Mouse (Mus musculus) liver, postnatal 0 days (tissue): ENCODE results near the gene Tmem132e. TPM values are rescaled to one million over a fixed set of nuclear protein-coding genes. Genes with fewer than 3 reads are reported as not detected.

Experiments used
- ATAC-seq: fragments of 200-750 bp; cut with Nextera tagmentation; 2 replicates; pipeline ENCODE4 v1.8.0; 2017; ENCODE audit warnings: mild to moderate bottlenecking, moderate library complexity
- DNase-seq: peaks from one replicate; pipeline ENCODE4 v3.0.0-alpha.2; 2016
- H3K27ac ChIP-seq: fragments of 300-500 bp; sonication (generic); 2 replicates; pipeline ENCODE4 v1.5.1; 2014; ENCODE audit warnings: antibody characterized with exemption, moderate library complexity, mild to moderate bottlenecking, low read depth
- H3K27me3 ChIP-seq: fragments of 300-500 bp; sonication (generic); 2 replicates; pipeline ENCODE4 v1.6.1; 2014; ENCODE audit warnings: low read length, control low read depth, mixed read lengths; ENCODE audit not compliant: insufficient read depth
- H3K36me3 ChIP-seq: fragments of 300-500 bp; sonication (generic); replicated peaks from 2 replicates; pipeline ENCODE4 v1.6.1; 2014; ENCODE audit warnings: mild to moderate bottlenecking, control low read depth, low read length, moderate library complexity, mixed read lengths; ENCODE audit not compliant: insufficient read depth
- H3K4me1 ChIP-seq: fragments of 300-500 bp; sonication (generic); 2 replicates; pipeline ENCODE4 v1.6.1; 2014; ENCODE audit warnings: antibody characterized with exemption, mild to moderate bottlenecking, control low read depth; ENCODE audit not compliant: insufficient read depth
- H3K4me2 ChIP-seq: fragments of 300-500 bp; sonication (generic); 2 replicates; pipeline ENCODE4 v1.6.1; 2014; ENCODE audit warnings: low read depth, mild to moderate bottlenecking, low read length, moderate library complexity, mixed read lengths
- H3K4me3 ChIP-seq: fragments of 300-500 bp; sonication (generic); 2 replicates; pipeline ENCODE4 v1.5.1; 2014; ENCODE audit warnings: low read depth, low read length
- H3K9ac ChIP-seq: fragments of 300-500 bp; sonication (generic); replicated peaks from 2 replicates; pipeline ENCODE4 v1.6.1; 2014; ENCODE audit warnings: mild to moderate bottlenecking, moderate library complexity
- H3K9me3 ChIP-seq: fragments of 300-500 bp; sonication (generic); 2 replicates; pipeline ENCODE4 v1.6.1; 2016; ENCODE audit warnings: mild to moderate bottlenecking, control low read depth, low read length, mixed read lengths
- CTCF ChIP-seq: sonication (generic); IDR thresholded peaks from 2 replicates; pipeline ENCODE4 v1.5.1; 2016; ENCODE audit warnings: antibody characterized with exemption, low read depth
- EP300 ChIP-seq: IDR thresholded peaks from 2 replicates; pipeline ENCODE4 v1.6.1; 2016; ENCODE audit warnings: antibody characterized with exemption, low read depth, mild to moderate bottlenecking
- WGBS: fragments of 180-500 bp; shearing (Covaris S2); extraction: QIAGEN DNeasy Blood & Tissue Kit; methylation state at CpG from one replicate; pipeline ENCODE4 v1.1.7; 2014; ENCODE audit not compliant: insufficient replicate concordance; 5-methylcytosine and 5-hydroxymethylcytosine counted together
- polyA plus RNA-seq: library from polyadenylated mRNA; unstranded; fragments of >200 nt; fragmentation: Nextera tagmentation; extraction: Ambion mirVana; gene quantifications from 2 replicates; pipeline ENCODE4 v1.2.1, GENCODE M21; 2015

Tmem132e gene
- polyA plus RNA-seq, 1 experiment from 2014 or later: 0.40 TPM

DNA sequence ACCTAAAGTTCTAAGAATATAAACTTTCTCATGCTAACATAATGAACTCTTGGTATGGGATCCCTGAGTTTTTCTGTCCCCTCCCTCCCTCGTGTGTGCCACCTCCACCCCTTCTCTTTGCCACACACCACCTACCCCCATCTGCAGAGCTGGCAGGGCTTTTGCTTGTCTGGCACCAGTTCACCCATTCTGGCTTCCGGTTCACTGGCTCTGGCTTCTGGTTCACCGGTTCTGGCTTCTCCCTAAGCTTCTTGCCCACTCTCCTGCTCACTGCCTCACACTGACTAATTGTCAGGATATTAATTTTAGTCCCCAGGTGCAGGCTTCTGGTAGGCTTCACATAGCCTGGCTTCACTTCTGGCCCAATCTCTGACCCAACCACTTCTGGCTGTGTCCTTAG lies 88.7 kb downstream of the Tmem132e start:
- H3K9ac ChIP-seq: no peak overlapping the region
- ATAC-seq: no peak
- no peak for TF ChIP-seq CTCF
- no peak for TF ChIP-seq EP300
- H3K4me2 ChIP-seq: no peak overlapping the region
- no peaks in the 10 kb centered on the region for H3K9me3 ChIP-seq
- no peak for DNase-seq
- H3K4me3 ChIP-seq: no peak overlapping the region
- WGBS: 72% methylated on average over 3 of the region's 3 CpGs
- H3K36me3 ChIP-seq: no peaks in the 10 kb centered on the region
- H3K27me3 ChIP-seq: no peaks in the 10 kb centered on the region
- H3K27ac ChIP-seq: no peak overlapping the region
- H3K4me1 ChIP-seq: no peaks in the 10 kb centered on the region

DNA sequence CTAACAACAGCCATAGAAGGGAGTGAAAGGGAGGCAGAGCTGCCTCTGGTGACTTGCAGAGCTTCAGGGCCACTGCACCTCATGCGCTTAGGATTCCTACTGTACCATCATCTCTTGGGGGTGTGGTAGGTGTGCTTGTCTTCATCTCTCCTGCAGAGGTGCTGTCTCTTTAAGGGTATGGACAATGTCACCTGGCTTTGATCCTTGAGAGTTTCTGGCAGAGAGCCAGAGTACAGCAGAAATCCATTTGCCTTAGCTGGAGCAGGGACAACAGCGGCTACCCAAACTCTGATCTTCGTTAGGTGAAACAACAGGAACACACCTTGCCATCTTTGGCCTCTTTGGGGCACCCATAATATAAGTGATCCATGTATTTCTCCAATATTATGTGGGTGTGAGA lies 92.2 kb downstream of the Tmem132e start:
- H3K36me3 ChIP-seq: no peaks in the 10 kb centered on the region
- 75% methylated on average over 3 of the region's 3 CpGs for WGBS
- ATAC-seq (no peak), DNase-seq (no peak)
- TF ChIP-seq EP300: no peak
- TF ChIP-seq CTCF: no peak
- no peak overlapping the region for H3K9ac ChIP-seq
- 0 out of 2 replicates have a peak, but pooled peaks cover 2% of the 10 kb centered on the region for H3K27me3 ChIP-seq
- H3K27ac ChIP-seq: no peak overlapping the region
- H3K4me3 ChIP-seq: no peak overlapping the region
- no peaks in the 10 kb centered on the region for H3K9me3 ChIP-seq
- no peak overlapping the region for H3K4me2 ChIP-seq
- no peaks in the 10 kb centered on the region for H3K4me1 ChIP-seq

- Histone ChIP-seq H3K9me3 (no peaks in the 10 kb centered on the region), H3K4me1 (no peaks in the 10 kb centered on the region), H3K9ac (no peak overlapping the region), H3K36me3 (no peaks in the 10 kb centered on the region), H3K4me3 (no peak overlapping the region), H3K27me3 (0 out of 2 replicates have a peak, but pooled peaks cover 2% of the 10 kb centered on the region), H3K27ac (no peak overlapping the region), H3K4me2 (no peak overlapping the region)
- 54% methylated on average over 8 of the region's 8 CpGs for WGBS
- TF ChIP-seq EP300: no peak
- TF ChIP-seq CTCF: no peak
- ATAC-seq: no peak
- no peak for DNase-seq
Observed at GRCm38 (mm10) chr11:82487359-82488086, 98.8 kb downstream of the Tmem132e start.

- H3K27me3 ChIP-seq: no peaks in the 10 kb centered on the region
- H3K4me2 ChIP-seq: no peak overlapping the region
- no peak overlapping the region for H3K4me3 ChIP-seq
- no peaks in the 10 kb centered on the region for H3K36me3 ChIP-seq
- H3K9ac ChIP-seq: no peak overlapping the region
- WGBS: 81% methylated on average over 3 of the region's 3 CpGs
- ATAC-seq (no peak), DNase-seq (no peak)
- H3K27ac ChIP-seq: no peak overlapping the region
- H3K9me3 ChIP-seq: no peaks in the 10 kb centered on the region
- TF ChIP-seq CTCF (no peak), EP300 (no peak)
- no peaks in the 10 kb centered on the region for H3K4me1 ChIP-seq
Observed at GRCm38 (mm10) chr11:82490896-82491295, 102.2 kb downstream of the Tmem132e start.

Other genes starting within 250 kb of the Tmem132e start
- not detected in 2 replicates for gene Ccl1, start 83.2 kb upstream of the Tmem132e start, polyA plus RNA-seq